Comparison of ENCODE assay signal across 8 mouse cellular contexts in the genomic region with DNA sequence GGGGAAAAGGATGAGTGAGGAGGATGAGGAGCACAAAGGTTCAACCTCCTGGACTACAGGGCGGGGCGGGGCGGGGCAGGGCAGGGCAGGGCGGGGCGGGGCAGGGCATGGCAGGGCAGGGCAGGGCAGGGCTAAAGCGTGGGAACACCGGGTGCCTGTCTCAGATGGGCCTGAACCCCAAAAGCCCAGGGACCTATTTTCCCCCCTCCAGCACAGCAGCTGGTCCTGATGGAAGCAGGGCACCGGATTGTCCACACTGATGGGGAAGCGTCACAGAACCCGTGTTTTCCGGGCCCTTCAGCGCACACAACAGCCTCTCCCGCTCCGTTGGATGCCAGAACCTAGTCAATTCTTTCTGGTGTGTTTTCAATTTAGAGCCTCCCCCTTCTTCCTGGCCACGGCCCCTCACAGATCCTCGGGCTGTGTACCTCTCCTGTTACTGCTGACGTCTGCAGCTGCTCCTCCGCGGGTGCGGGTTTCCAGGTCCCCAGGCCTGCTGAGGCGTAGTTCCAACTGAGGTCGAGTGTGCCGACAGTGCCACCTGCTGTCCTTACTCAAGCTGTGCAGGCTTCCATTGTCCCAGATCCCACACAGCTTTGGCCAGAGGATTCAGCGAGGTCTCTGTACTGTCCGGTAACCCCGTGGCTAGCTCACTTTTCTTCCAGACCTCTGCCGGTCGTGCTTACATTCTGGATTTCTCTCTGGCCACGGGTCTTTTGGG. TPM values are rescaled to one million over a fixed set of nuclear protein-coding genes. Genes with fewer than 3 reads are reported as not detected.
DNase-seq lines count a peak whose midpoint lies in the region; ATAC-seq and TF ChIP-seq lines count a peak whose summit lies in the region.

No protein-coding gene starts in this region.

- TF ChIP-seq POLR2A in brain, embryonic 14.5 days (IDR thresholded peaks at IDR 0.05; ENCODE audit: borderline replicate concordance, extremely low read depth, insufficient read depth, insufficient read length, poor library complexity, severe bottlenecking), result no peak

- H3K27me3 ChIP-seq in heart, embryonic 14.5 days (ENCODE audit: control insufficient read depth, insufficient read depth, low read length), result no peaks in the 10 kb centered on the region
- peaks cover 9% of the 10 kb centered on the region for H3K27me3 ChIP-seq in liver, embryonic 13.5 days
- H3K27me3 ChIP-seq in neural tube, embryonic 11.5 days (ENCODE audit: control insufficient read depth, insufficient read depth, low read length), result no peaks in the 10 kb centered on the region
- H3K27me3 ChIP-seq in stomach, embryonic 16.5 days (ENCODE audit: control insufficient read depth, insufficient read depth, low read length), result no peaks in the 10 kb centered on the region

- 8% methylated on average over 26 of the region's 29 CpGs for WGBS in heart, embryonic 14.5 days
- 3% methylated on average over 29 of the region's 29 CpGs for WGBS in liver, embryonic 13.5 days (ENCODE audit: insufficient replicate concordance)
- 2% methylated on average over 27 of the region's 29 CpGs for WGBS in neural tube, embryonic 11.5 days
- 6% methylated on average over 26 of the region's 29 CpGs for WGBS in stomach, embryonic 16.5 days

- H3K4me1 ChIP-seq in heart, embryonic 14.5 days (ENCODE audit: control insufficient read depth in 2 of 2, insufficient read depth in 2 of 2, low read length in 2 of 2), result peaks cover 31 to 42% of the 10 kb centered on the region in 2 experiments
- H3K4me1 ChIP-seq in liver, embryonic 13.5 days (replicated peaks), result peaks cover 31% of the 10 kb centered on the region
- peaks cover 40% of the 10 kb centered on the region for H3K4me1 ChIP-seq in neural tube, embryonic 11.5 days (ENCODE audit: control insufficient read depth, insufficient read depth, low read length)
- peaks cover 16% of the 10 kb centered on the region for H3K4me1 ChIP-seq in stomach, embryonic 16.5 days (ENCODE audit: control insufficient read depth, insufficient read depth, low read length)

- TF ChIP-seq CTCF in brain, embryonic 14.5 days (IDR thresholded peaks at IDR 0.05; ENCODE audit: borderline replicate concordance, extremely low read depth, insufficient read depth, insufficient read length), result peak; percentile 96

- H3K4me2 ChIP-seq in heart, embryonic 14.5 days (ENCODE audit: low read length), result peak overlapping the region; percentile 64
- H3K4me2 ChIP-seq in liver, embryonic 13.5 days, result peak overlapping the region; percentile 57
- peak overlapping the region; percentile 53 for H3K4me2 ChIP-seq in neural tube, embryonic 11.5 days (ENCODE audit: low read depth)
- peak overlapping the region; percentile 64 for H3K4me2 ChIP-seq in stomach, embryonic 16.5 days (ENCODE audit: low read depth, low read length)

- ATAC-seq in heart, embryonic 14.5 days (ENCODE audit: insufficient number of reproducible peaks, insufficient read depth, low FRiP score, low read depth), result peak; percentile 61
- ATAC-seq in liver, embryonic 13.5 days (ENCODE audit: low read depth), result peak; percentile 67
- ATAC-seq in neural tube, embryonic 11.5 days (ENCODE audit: insufficient read depth, low FRiP score, low TSS enrichment), result peak; percentile 89
- ATAC-seq in stomach, embryonic 16.5 days (ENCODE audit: insufficient read depth, low FRiP score), result peak; percentile 86

- H3K9ac ChIP-seq in heart, embryonic 14.5 days (ENCODE audit: low read length), result peak overlapping the region; percentile 65
- no peak overlapping the region for H3K9ac ChIP-seq in liver, embryonic 13.5 days
- H3K9ac ChIP-seq in neural tube, embryonic 11.5 days (ENCODE audit: low read length), result peak overlapping the region; percentile 72
- H3K9ac ChIP-seq in stomach, embryonic 16.5 days (ENCODE audit: low read length), result peak overlapping the region; percentile 64

- H3K27ac ChIP-seq in heart, embryonic 14.5 days (replicated peaks in 1 of 2; ENCODE audit: control insufficient read depth in 1 of 2, insufficient read depth in 1 of 2, low read depth in 2 of 2, low read length in 2 of 2), result no peak overlapping the region
- H3K27ac ChIP-seq in liver, embryonic 13.5 days, result no peak overlapping the region
- H3K27ac ChIP-seq in neural tube, embryonic 11.5 days (ENCODE audit: low read depth, low read length), result peak overlapping the region; percentile 56
- peak overlapping the region; percentile 54 for H3K27ac ChIP-seq in stomach, embryonic 16.5 days (ENCODE audit: low read length)

- H3K9me3 ChIP-seq in heart, embryonic 14.5 days (ENCODE audit: control insufficient read depth, low read length), result no peaks in the 10 kb centered on the region
- H3K9me3 ChIP-seq in liver, embryonic 13.5 days (replicated peaks), result no peaks in the 10 kb centered on the region
- H3K9me3 ChIP-seq in neural tube, embryonic 11.5 days (ENCODE audit: control insufficient read depth, low read length), result no peaks in the 10 kb centered on the region
- no peaks in the 10 kb centered on the region for H3K9me3 ChIP-seq in stomach, embryonic 16.5 days (replicated peaks; ENCODE audit: control insufficient read depth, low read length)

- DNase-seq in B cell, adult 2 months, result peak; percentile 62 to 65
- peak; percentile 95 for DNase-seq in brain, embryonic 14.5 days (ENCODE audit: low read depth)
- peak; percentile 66 for DNase-seq in fibroblast of lung, adult 2 months (ENCODE audit: low read depth)
- peak; percentile 92 for DNase-seq in kidney, postnatal 14 days
- DNase-seq in liver, embryonic 13.5 days, result peak; percentile 45
- peak; percentile 92 for DNase-seq in neural tube, embryonic 11.5 days (ENCODE audit: low spot score)

- peak overlapping the region; percentile 26 to 29 for H3K4me3 ChIP-seq in heart, embryonic 14.5 days (ENCODE audit: control insufficient read depth in 1 of 2, insufficient read depth in 1 of 2, low read depth in 1 of 2, low read length in 2 of 2)
- peak overlapping the region; percentile 22 for H3K4me3 ChIP-seq in liver, embryonic 13.5 days (replicated peaks)
- H3K4me3 ChIP-seq in neural tube, embryonic 11.5 days (ENCODE audit: low read depth, low read length), result peak overlapping the region; percentile 23
- peak overlapping the region; percentile 40 for H3K4me3 ChIP-seq in stomach, embryonic 16.5 days (replicated peaks; ENCODE audit: low read length)

- H3K36me3 ChIP-seq in heart, embryonic 14.5 days (ENCODE audit: control insufficient read depth, insufficient read depth, low read length), result no peaks in the 10 kb centered on the region
- H3K36me3 ChIP-seq in liver, embryonic 13.5 days, result no peaks in the 10 kb centered on the region
- H3K36me3 ChIP-seq in neural tube, embryonic 11.5 days (ENCODE audit: control insufficient read depth, insufficient read depth, low read length), result no peaks in the 10 kb centered on the region
- no peaks in the 10 kb centered on the region for H3K36me3 ChIP-seq in stomach, embryonic 16.5 days (ENCODE audit: control insufficient read depth, insufficient read depth, low read length)

RNA-seq across cellular contexts. Expression of a gene that starts 40.4 kb away (rescaled TPM):
- not detected in 2 replicates for polyA plus RNA-seq in brain, embryonic 14.5 days (2012; rRNA removed)
- polyA plus RNA-seq in heart, embryonic 14.5 days (2014; fragmentation: Nextera tagmentation; extraction: Ambion mirVana), result 0.11 and 0.31 TPM in 2 replicates
- 0.17 and 0.27 TPM in 2 replicates for polyA plus RNA-seq in liver, embryonic 13.5 days (2015; fragmentation: Nextera tagmentation; extraction: Ambion mirVana)
- not detected in 2 replicates for polyA plus RNA-seq in neural tube, embryonic 11.5 days (2014; fragmentation: Nextera tagmentation; extraction: Ambion mirVana)
- polyA plus RNA-seq in stomach, embryonic 16.5 days (2015; fragmentation: Nextera tagmentation; extraction: Ambion mirVana), result 9.0 and 17.9 TPM in 2 replicates

RNA-seq across cellular contexts. Expression of a gene that starts 51.7 kb away (rescaled TPM):
- polyA plus RNA-seq in brain, embryonic 14.5 days (2012; rRNA removed), result 315 and 367 TPM in 2 replicates
- 84.3 and 89.1 TPM in 2 replicates for polyA plus RNA-seq in heart, embryonic 14.5 days (2014; fragmentation: Nextera tagmentation; extraction: Ambion mirVana)
- polyA plus RNA-seq in liver, embryonic 13.5 days (2015; fragmentation: Nextera tagmentation; extraction: Ambion mirVana), result 6.7 and 9.5 TPM in 2 replicates
- 123 and 125 TPM in 2 replicates for polyA plus RNA-seq in neural tube, embryonic 11.5 days (2014; fragmentation: Nextera tagmentation; extraction: Ambion mirVana)
- 55.7 and 63.6 TPM in 2 replicates for polyA plus RNA-seq in stomach, embryonic 16.5 days (2015; fragmentation: Nextera tagmentation; extraction: Ambion mirVana)

RNA-seq across cellular contexts. Expression of a gene that starts 52.5 kb away (rescaled TPM):
- 0.23 TPM in 1 of 2 replicates, not detected in the other for polyA plus RNA-seq in brain, embryonic 14.5 days (2012; rRNA removed)
- 0.82 and 0.94 TPM in 2 replicates for polyA plus RNA-seq in heart, embryonic 14.5 days (2014; fragmentation: Nextera tagmentation; extraction: Ambion mirVana)
- 0.06 TPM in 2 replicates for polyA plus RNA-seq in liver, embryonic 13.5 days (2015; fragmentation: Nextera tagmentation; extraction: Ambion mirVana)
- not detected in 2 replicates for polyA plus RNA-seq in neural tube, embryonic 11.5 days (2014; fragmentation: Nextera tagmentation; extraction: Ambion mirVana)
- not detected in 2 replicates for polyA plus RNA-seq in stomach, embryonic 16.5 days (2015; fragmentation: Nextera tagmentation; extraction: Ambion mirVana)

Comparison
In these comparisons a context has a peak if more than half of its experiments do, and no peak if none do; other contexts are left out.
1. DNase-seq: peak in every context shown above with its lines; median percentile 95 in brain, embryonic 14.5 days; 92 in kidney, postnatal 14 days; 92 in neural tube, embryonic 11.5 days; 66 in fibroblast of lung, adult 2 months; 64 in B cell, adult 2 months; 45 in liver, embryonic 13.5 days.
2. H3K27ac ChIP-seq: peak in neural tube, embryonic 11.5 days (single experiment) and stomach, embryonic 16.5 days (single experiment); none in heart, embryonic 14.5 days (0 of 2) and liver, embryonic 13.5 days (single experiment).
3. Peak in every context shown above with its lines, with median percentiles within 50 percentile points of each other: ATAC-seq, H3K4me2 ChIP-seq and H3K4me3 ChIP-seq.